Mouse (Mus musculus) layer of hippocampus, postnatal 36 days (tissue): ENCODE results near the gene Slc35b1. TPM values are rescaled to one million over a fixed set of nuclear protein-coding genes. Genes with fewer than 3 reads are reported as not detected.
A peak's percentile ranks its signal among the peaks of the same experiment; 100 is the strongest.

Experiments
- DNase-seq, 2 experiments: peaks; one replicate each; pipeline ENCODE4 v3.0.0; 2022
- total RNA-seq, 2 experiments: library from RNA; stranded (reverse); gene quantifications; 2 replicates each; pipeline ENCODE4 v1.2.3; 2021

Gene Slc35b1
- total RNA-seq, 2 experiments from 2014 or later, result 71.5 to 73.1 TPM

DNA sequence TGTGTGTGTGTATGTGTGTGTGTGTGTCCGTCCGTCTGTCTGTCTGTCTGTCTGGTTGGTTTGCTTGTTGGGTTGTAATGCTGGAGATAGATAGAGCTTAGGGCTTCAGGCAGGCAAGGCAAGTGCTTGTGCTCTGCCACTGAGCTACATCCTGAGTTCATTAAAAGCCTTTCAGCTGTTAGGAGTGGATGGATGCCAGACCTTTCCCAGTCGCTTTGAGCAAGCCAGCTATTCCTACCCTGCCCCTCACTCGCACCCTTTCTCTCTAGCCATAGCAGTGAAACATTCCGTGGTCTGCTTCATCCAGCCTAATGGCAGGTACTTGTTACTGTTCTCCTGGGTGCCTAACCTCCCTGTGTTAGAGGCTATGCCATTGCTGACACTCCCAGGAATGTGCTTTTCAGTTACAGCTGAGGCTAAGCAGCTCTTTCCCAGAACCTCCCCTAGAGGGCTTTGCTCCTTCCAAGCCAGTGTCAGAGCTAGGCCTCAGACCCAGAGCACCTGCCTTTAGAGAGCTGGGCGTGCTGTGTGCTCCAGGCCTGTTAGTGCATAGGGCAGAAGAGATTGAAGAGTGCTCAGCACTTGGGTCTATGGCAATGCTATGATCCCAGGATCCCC, 18.1 kb upstream of the Slc35b1 start:
- no peak for DNase-seq

DNA sequence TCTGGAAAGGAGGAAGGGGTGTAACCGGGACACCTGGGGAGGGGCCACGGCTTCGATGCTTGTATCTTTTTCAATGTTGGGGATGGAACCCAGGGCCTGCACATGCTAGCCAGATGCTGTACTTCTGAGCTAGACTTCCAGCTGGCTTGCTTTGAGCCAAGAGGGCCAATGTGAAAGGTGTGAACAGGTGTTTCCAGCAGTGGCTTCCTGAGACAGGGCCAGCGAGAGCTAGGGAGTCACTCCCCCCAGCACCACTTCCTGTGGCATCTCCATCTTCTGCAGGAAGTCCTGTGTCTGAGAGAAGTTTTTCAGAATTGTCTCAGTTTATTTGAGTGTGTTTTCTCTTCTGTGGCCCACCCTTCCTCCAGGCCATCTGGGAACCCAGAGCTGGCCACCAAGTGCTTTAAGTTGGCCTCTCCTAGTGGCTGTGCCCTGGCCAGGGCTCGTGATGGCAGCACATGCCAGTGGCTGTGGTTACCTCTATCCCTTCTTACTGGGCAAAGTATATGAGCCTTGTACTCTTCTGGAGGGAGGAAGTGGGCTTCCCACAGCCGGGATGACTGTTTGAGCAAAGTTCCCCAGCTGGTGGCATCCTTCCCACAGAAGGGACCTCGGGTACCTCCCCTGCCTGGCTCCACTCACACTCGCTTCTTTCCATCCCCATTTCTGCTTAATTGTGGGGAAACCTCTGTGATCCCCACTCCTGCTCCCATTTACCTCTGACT, 17.3 kb upstream of the Slc35b1 start:
- no peak for DNase-seq

DNA sequence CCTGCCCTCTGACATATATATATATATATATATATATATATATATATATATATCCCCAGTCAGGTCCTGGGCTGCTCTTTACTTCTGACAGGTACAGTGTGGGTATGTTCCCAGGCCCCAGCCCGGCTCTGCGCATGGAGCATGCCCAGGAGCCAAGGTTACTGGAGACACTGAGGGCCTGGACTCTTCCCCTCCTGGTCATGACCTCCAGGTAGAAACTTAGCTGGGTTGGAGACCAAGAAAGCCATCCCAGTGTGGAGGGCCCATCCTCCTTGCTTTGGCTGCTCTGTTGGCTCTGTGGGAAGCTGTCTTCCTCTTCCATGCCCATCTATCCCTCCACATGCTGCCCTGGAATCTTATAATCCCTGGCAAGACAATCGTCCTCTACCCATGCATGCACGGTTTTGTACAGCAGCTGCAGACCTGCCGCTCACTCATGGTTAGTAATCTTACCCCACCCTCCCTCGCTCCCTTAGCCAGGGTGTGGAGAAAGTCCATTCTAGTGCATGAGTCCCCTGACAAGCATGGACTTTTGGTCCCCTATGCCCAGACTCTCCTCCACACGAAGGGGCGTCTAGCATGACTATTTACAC, 16.2 kb upstream of the Slc35b1 start:
- no peak for DNase-seq

DNA sequence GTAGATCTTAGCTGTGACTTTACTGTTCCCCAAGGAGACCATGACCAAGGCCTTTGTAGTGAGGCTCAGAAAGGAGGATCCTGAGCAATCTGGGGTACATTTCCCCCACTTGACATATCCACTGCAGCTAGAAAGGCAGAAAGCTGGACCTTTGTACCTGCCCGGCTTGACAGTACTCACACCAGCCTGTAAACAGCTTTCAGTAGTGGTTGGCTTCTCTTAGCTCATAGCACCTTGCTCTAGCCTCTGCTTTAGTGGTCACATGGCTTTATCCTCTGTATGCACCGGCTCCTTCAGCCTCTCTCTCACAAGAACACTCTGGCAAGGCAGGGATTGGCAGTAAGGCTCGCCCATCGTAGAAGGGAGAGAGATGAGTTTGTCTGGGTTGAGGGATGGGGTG, 15.6 kb upstream of the Slc35b1 start:
- no peak for DNase-seq

DNA sequence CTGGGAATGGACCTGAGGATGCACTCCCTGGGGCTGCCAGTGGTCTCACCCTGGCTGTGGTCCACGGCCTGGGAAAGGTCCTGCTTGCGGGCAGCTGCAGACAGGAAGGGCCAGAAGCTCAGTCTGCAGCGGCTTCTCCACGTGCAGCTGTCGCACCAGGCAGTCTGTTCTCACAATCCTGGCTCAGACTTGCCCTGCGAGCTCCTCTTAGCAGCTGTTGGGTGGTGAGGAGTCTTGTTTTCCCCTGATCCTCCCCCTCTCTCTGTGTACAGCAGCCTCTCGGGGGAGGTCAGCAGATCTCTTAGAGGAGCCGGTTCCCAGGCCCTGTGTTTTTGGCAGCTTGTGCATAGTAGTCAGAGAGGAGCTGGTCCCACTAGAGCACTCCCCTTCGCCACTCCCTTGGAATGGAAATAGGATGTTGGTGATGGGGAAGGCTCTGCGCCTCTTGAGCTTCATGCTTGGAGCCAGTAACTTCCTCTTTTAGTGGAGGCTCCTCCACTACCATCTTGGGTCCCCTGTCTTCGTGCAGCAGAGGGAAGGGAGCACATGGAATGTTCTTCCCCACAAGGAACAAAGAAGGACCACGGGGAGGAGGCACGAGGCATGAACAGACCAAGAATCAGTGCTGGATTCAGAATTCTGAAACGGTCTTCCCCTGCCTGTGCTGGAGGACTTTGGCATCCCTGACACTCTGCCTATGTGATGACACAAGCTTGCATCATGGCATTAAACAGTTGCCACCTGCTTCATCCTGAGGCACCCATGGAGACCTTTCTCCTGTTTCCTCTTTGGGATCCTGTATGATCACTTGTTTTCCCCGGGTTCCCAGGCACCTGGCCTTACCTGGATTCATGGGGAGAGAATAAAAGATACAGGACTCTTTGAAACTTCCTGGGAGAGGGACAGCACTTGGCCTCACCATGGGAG, 14.3 kb upstream of the Slc35b1 start:
- DNase-seq, result no peak

DNA sequence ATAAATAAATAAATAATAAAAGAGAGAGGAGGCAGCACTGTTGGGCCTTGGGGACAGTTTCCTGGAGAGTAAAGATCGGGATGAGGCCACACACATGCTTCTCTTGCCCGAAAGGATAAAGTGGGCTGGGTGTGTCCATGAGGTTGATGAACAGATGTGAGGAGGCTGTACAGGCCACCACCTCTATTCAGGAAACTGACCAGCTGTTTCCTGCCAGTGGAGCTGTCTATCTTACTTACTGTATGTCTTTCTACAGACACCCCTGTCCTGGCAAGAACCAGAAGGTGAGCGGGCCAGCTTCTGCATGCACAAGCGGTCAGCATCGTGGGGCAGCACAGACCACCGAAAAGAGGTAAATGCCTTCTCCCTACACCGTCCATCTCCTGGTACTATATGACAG, 13.3 kb upstream of the Slc35b1 start:
- DNase-seq, result no peak

DNA sequence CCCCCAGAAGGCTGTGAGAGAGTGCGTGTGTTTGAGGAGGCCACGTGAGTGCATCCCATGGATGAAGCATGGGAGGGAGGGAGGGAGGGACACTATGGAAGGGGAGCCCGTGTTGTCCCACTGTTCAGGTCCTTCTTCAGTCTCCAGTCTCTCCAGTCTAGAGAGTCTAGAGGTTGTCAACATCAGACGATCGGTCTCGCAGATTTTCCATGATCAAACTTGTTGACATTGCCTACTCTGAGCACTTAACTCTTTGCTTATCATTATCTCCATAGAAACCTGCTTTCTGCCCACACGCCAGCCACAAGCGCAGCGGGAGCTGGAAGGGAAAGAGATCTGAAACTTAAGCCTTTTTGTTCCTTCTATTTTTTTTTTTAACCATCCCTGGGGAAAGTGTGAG, 5.6 kb upstream of the Slc35b1 start:
- no peak for DNase-seq

DNA sequence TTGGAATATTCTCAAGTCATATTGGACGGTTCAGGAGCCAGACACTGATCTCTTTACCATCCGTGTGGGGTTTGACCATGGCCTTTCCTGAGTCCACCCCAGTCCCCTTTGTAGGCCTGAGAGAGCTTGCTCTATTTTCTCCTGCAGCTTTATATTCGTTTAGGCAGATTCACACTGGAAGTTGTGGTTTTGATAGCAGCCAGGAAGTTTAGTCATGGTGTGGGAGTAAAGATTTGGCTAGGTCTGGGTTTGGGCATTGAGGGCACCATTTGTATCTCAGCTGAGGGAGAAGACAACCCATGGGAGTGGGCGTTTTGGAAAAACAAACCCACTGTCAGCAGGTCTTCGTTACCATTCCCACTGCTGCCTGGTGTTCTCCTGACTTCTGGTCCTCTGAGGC, 4.9 kb upstream of the Slc35b1 start:
- no peak for DNase-seq

DNA sequence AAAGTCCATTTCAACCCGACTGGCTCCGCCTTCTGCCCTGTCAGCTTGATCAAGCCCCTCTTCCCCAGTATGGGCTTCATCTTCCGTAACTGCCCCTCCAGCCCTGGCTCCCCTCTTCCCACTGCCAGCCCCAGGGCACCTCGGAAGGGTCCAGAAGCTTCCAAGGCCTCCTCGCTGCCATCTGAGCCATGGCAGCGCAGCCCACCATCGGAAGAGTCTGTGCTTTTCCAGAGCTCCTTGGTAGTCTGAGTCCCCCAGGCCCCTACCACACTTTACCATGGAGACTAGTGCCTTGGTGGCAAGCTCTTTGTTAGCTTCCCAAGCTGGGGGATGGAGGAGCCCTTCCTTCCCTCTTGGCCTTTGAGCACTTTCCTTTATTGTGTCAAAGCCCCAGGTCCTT, 3.8 kb upstream of the Slc35b1 start:
- no peak for DNase-seq

DNA sequence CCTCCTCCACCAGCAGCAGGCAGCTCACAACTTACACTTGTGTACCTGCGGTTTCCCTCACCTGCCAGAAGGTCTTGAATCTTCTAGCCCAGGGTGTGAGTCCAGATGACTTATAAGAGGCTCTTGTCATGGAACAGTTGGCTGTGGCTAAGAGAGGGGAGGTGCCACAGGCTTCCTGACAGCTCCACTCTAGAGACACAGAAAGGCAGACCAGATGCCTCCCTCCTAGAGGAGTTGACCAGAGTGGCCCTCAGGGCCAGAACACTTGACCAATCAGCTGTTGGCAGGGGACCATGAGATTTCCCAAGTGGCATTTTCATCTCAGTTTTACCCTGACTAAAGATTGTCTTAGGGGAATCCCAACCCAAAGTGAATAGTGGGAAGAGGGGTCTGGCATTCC, 3.3 kb upstream of the Slc35b1 start:
- no peak for DNase-seq

DNA sequence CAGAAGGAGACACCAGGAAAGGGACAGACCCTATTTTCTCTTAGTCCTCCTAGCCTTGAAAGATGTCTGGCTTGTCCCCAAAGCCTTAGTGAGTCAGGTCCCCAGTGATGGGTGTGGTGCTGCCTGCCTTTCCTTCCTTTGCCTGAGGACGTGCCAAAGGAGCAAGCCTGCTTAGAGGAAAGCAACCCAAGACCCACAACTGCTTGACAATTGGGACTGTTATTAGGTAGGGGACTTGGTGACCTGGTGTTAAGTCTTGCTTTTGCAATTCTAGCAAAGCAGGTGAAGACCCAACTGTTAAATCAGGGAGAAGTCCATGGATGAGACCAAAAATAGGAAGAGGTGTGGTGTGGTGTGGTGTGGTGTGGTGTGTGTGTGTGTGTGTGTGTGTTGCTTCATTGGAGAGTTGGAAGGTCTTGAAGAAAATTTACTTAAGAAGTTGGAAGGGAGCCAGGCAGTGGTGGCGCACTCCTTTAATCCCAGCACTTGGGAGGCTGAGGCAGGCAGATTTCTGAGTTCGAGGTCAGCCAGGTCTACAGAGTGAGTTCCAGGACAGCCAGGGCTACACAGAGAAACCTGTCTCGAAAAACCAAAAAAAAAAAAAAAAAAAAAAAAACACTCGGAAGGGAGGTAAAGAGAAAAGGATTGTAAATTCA, 1.0 kb upstream of the Slc35b1 start:
- no peak for DNase-seq

DNA sequence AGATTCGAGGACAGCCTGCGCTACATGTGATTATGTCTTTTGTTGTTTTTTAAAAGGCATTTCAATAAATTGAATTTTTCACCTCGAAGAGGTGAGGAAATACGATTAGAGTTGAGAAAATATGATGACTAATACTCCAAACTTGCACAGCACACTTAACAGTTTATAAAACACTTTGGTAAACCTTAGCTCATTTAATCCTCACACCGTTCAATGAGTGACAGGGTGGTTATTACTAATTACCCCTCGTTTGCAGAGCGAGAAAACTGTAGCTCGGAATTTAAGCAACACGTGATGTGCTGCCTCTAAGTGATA, 531 bp upstream of the Slc35b1 start:
- no peak for DNase-seq

DNA sequence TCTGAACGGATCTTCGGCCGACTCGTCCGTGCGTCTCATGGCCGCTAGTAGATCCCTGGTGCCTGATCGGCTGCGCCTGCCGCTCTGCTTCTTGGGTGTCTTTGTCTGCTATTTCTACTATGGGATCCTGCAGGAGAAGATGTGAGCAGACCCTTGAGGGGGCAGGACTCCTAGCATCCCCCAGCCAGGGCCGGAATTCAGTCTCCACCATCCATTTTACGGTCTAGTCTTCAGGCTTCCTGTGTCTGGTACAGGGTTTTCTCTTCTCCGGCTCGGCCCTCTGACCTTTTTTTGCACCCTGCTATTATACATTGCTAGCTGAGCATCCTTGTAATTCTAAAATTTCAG, 455 bp downstream of the Slc35b1 start:
- DNase-seq, result no peak

DNA sequence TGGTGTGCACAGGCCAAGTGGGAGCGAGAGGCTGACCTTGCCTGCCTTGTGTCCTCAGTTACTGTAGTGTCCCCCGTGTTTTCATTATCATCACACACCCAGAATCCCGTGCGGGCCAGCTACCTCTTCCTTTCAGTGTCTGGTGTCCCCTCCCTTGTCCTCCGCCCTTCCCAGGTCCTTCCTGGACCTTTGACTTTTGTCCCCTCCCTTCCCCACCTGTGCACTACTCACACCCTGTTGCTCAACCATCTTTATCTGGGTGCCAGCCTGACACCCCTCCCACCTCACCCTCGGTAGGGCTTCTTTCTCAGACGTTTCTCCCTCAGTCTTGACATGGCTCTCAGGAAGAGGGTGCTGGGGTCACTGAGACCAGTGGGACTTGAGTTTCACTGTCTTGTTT, 2.9 kb downstream of the Slc35b1 start:
- DNase-seq, result no peak

DNA sequence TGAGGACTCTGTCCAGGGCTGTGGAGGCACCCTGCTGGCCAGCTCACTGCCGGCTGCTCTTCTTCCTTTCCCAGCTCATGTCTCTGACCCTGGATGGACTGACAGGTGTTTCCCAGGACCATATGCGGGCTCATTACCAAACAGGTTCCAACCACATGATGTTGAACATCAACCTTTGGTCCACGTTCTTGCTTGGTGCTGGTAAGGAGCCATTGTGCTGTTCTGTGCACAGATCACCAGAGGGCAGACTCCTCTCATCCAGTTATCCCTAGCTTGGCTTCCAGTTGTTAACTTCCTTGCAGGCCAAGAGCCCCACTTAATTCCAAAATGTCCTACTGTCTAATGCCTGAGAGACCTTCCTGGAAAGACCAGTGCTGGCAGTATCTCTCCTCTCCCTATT, 4.5 kb downstream of the Slc35b1 start:
- DNase-seq, result no peak

DNA sequence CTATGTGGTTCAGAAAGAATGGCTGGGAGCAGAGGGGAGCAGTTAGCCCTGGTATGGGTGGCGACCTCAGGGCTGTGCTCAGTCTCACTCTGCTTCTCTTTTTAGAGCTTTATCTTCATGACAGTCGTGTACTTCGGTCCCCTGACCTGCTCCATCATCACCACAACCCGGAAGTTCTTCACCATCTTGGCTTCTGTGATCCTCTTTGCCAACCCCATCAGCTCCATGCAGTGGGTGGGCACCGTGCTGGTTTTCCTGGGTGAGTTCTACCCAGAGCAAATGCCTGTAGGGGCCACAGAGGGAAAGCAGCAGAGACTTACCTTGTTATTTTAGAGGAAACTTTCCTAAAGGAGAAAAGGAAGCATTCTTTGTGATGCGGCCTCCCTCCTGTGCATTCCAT, 5.9 kb downstream of the Slc35b1 start:
- no peak for DNase-seq

DNA sequence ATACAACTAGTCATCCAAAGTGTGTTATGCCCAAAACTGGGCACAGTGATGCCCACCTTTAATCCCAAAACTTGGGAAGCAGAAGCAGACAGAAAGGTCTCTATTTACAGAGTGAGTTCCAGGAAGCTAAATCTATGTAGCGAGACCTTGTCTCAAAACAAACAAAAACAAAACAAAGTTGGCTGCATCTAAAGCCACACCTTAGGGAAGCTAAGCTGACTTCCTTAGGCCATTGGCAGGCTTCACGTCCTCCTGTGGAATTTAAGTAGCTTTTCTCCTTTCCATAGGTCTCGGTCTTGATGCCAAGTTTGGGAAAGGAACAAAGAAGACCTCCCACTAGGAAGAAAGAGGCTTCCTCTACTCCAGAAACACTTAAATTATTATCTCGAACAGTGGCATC, 6.7 kb downstream of the Slc35b1 start:
- no peak for DNase-seq

DNA sequence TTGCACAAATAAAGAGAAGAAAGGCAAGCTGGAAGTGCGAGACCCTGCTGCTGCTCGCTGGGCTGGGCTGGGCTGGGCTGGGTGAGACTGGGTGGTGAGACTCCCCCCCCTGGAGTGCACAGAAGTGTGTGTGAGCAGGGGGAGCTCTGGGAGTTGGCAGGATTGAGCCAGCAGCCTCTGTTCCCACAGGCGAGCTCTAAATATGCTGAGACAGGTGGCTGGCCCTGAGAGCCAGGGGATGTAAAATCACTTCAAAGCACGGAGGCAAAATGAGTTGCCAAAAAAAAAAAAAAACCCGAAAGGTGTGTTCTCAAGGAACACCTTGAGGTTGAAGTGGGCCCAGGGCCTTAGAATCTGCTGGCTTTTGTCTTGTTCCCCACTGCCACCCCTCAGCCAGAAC, 7.3 kb downstream of the Slc35b1 start:
- DNase-seq, result peak; percentile 43 to 54

DNA sequence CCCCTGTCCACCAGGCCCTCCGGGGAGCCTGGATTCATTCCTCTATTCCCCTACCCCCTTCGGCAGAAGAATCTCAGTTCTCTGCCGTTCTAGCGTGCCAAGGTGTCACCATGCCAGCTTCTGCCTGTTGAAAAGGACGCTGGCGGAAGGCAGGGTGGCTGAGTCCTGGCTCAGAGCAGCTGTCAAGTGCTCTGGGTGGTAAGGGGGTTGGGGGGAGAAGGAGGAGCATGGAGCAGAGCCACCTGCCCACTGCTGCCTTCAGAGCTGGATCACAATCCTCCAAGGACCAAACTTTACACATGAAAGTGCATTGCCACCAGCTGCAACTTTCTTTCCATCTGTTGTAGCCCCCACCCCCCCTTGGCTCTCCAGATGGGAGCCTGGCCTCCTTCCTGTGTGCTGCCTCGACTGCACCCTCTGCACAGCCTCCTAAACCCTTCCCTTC, 7.8 kb downstream of the Slc35b1 start:
- peak; percentile 66 to 73 for DNase-seq

DNA sequence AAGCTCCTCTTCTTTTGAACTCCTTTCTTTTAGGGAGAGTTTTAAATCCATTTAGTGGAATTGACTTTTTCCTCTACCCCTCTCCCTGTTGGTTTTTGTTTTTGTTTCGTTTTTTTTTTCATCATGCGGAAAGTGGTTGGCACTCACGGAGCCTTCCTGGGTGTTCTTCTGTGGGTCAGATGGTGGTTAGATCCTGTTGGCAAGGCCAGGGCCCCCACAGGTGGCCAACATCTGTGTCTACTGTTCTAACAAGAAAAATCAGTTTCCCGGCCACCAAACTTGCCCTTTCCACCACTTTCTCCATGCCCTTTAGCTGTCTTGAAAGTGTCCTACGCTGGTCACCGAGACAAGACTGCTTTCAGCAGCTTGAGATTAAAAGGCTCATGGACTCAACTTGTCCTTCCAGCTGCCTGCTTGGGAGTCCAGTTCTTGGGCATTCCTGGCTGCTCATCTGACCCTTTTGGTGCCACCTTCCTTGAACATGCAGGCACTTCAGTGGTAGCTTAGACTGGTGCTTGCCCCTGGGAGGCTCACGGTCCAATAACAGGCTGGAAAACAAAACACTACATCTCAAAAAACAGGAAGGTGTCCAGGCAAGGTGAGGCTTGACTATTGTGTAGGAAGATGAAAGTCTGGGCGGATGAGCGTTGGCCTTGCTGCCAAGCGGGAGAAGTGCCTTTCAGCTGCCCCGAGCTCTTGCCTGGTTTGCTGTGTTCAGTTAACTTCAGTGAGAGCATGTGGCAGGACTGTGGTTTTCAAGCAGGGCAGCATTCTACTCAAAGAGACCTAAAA, 8.4 kb downstream of the Slc35b1 start:
- no peak for DNase-seq

DNA sequence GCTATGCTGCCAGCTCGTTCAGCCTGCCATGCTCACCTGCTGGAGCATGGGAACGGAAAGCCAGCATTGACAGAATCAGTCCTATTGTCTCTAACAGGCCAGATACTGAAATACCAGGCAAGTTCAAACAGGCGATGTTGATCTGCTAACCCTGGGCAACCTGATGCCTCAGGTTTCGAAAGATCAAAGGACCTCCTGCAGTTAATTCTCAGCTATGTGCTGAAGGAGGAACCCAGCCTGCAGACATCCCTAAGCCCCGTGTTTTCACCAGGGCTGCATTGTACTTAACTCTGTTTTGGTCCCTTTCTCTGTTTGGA, 9.0 kb downstream of the Slc35b1 start:
- DNase-seq, result no peak

DNA sequence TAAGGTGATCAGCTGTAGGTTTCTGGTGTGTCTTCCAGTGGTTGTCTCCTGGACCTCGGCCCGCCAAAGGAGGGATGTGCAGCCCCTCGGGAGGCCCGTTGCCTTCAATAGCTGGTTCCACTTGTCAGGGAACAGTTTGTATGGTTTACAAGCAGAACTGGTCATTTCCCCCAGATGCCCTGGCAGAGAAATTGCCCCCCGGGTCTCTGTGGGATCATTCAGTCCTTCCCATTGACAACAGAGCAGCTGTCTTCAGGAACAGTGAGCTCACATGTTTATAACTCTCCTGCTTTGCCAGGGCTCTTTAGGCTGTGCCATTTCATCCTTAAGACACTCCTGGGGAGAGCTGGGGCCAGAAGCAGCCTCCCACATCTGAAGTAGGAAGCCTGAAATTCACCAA, 9.6 kb downstream of the Slc35b1 start:
- no peak for DNase-seq
